Mouse (Mus musculus) embryo, embryonic 11 days (tissue): Measurements from ENCODE around the gene Sectm1b.
A peak's percentile ranks its signal among the peaks of the same experiment; 100 is the strongest.

Experiments
- DNase-seq: peaks from one replicate; pipeline ENCODE4 v3.0.0-alpha.2; 2015

Gene Sectm1b

GRCm38 (mm10) chr11:121017703-121018102, 45.7 kb downstream of the Sectm1b start:
- peak; percentile 76 for DNase-seq

GRCm38 (mm10) chr11:121015472-121015871, 47.9 kb downstream of the Sectm1b start:
- no peak for DNase-seq

GRCm38 (mm10) chr11:121014896-121015300, 48.5 kb downstream of the Sectm1b start:
- DNase-seq, result peak; percentile 42

GRCm38 (mm10) chr11:121013656-121014055, 49.7 kb downstream of the Sectm1b start:
- DNase-seq, result no peak

- DNase-seq, result no peak
These were observed 53.2 kb downstream of the Sectm1b start for GRCm38 (mm10) chr11:121010044-121010755.

- no peak for DNase-seq
These were observed 57.2 kb downstream of the Sectm1b start for GRCm38 (mm10) chr11:121006184-121006583.

GRCm38 (mm10) chr11:121004281-121004680, 59.1 kb downstream of the Sectm1b start:
- no peak for DNase-seq
